Mouse (Mus musculus): ENCODE results near the gene Cys1. TPM values are rescaled to one million over a fixed set of nuclear protein-coding genes. Genes with fewer than 3 reads are reported as not detected.

Cys1 gene
- polyA plus RNA-seq, 1 experiment from 2014 or later: 2.1 TPM

- Histone ChIP-seq H3K4me1 (replicated peaks; ENCODE audit: control insufficient read depth, insufficient read depth, low read length) (no peaks in the 10 kb centered on the region), H3K4me2 (ENCODE audit: low read length) (no peak overlapping the region), H3K27me3 (replicated peaks; ENCODE audit: control insufficient read depth, insufficient read depth, low read length) (no peaks in the 10 kb centered on the region), H3K9ac (ENCODE audit: low read length) (no peak overlapping the region), H3K27ac (ENCODE audit: low read depth) (no peak overlapping the region), H3K4me3 (ENCODE audit: low read depth, low read length) (no peak overlapping the region), H3K9me3 (ENCODE audit: control insufficient read depth, low read length) (no peaks in the 10 kb centered on the region), H3K36me3 (ENCODE audit: control insufficient read depth, insufficient read depth, low read length) (no peaks in the 10 kb centered on the region)
- no peak for ATAC-seq (replicated peaks; ENCODE audit: low FRiP score, low TSS enrichment, low read depth)
- DNase-seq (ENCODE audit: low spot score): no peak
- WGBS: 89% methylated on average over 5 of the region's 5 CpGs
Observed at GRCm38 (mm10) chr12:24626401-24626800, 55.2 kb downstream of the Cys1 start.

GRCm38 (mm10) chr12:24623486-24624251 is 57.9 kb downstream of the Cys1 start:
- 72% methylated on average over 12 of the region's 12 CpGs for WGBS
- no peak overlapping the region for H3K27ac ChIP-seq (ENCODE audit: low read depth)
- no peaks in the 10 kb centered on the region for H3K9me3 ChIP-seq (ENCODE audit: control insufficient read depth, low read length)
- no peaks in the 10 kb centered on the region for H3K4me1 ChIP-seq (replicated peaks; ENCODE audit: control insufficient read depth, insufficient read depth, low read length)
- ATAC-seq (replicated peaks; ENCODE audit: low FRiP score, low TSS enrichment, low read depth) (no peak), DNase-seq (ENCODE audit: low spot score) (no peak)
- no peak overlapping the region for H3K4me3 ChIP-seq (ENCODE audit: low read depth, low read length)
- no peak overlapping the region for H3K9ac ChIP-seq (ENCODE audit: low read length)
- H3K27me3 ChIP-seq (replicated peaks; ENCODE audit: control insufficient read depth, insufficient read depth, low read length): no peaks in the 10 kb centered on the region
- no peak overlapping the region for H3K4me2 ChIP-seq (ENCODE audit: low read length)
- no peaks in the 10 kb centered on the region for H3K36me3 ChIP-seq (ENCODE audit: control insufficient read depth, insufficient read depth, low read length)

GRCm38 (mm10) chr12:24619436-24619835 is 62.2 kb downstream of the Cys1 start:
- ATAC-seq (replicated peaks; ENCODE audit: low FRiP score, low TSS enrichment, low read depth): no peak
- no peak for DNase-seq (ENCODE audit: low spot score)
- Histone ChIP-seq H3K4me2 (ENCODE audit: low read length) (no peak overlapping the region), H3K9me3 (ENCODE audit: control insufficient read depth, low read length) (no peaks in the 10 kb centered on the region), H3K27ac (ENCODE audit: low read depth) (no peak overlapping the region), H3K4me1 (replicated peaks; ENCODE audit: control insufficient read depth, insufficient read depth, low read length) (no peaks in the 10 kb centered on the region), H3K36me3 (ENCODE audit: control insufficient read depth, insufficient read depth, low read length) (no peaks in the 10 kb centered on the region), H3K4me3 (ENCODE audit: low read depth, low read length) (no peak overlapping the region), H3K27me3 (replicated peaks; ENCODE audit: control insufficient read depth, insufficient read depth, low read length) (no peaks in the 10 kb centered on the region), H3K9ac (ENCODE audit: low read length) (no peak overlapping the region)
- WGBS: 67% methylated on average over 4 of the region's 4 CpGs

Other genes starting within 250 kb of the Cys1 start
- gene Taf1b, start 183.5 kb downstream of the Cys1 start, polyA plus RNA-seq (2014; fragmentation: Nextera tagmentation; extraction: Ambion mirVana): 22.9 and 23.9 TPM in 2 replicates
- 0.87 and 1.2 TPM in 2 replicates for gene Grhl1, start 109.5 kb downstream of the Cys1 start, polyA plus RNA-seq (2014; fragmentation: Nextera tagmentation; extraction: Ambion mirVana)
- gene Klf11, start 30.5 kb downstream of the Cys1 start, polyA plus RNA-seq (2014; fragmentation: Nextera tagmentation; extraction: Ambion mirVana): 12.5 and 15.2 TPM in 2 replicates
- 160 and 162 TPM in 2 replicates for gene Rrm2, start 26.4 kb upstream of the Cys1 start, polyA plus RNA-seq (2014; fragmentation: Nextera tagmentation; extraction: Ambion mirVana)
- 31.6 and 37.7 TPM in 2 replicates for gene Mboat2, start 149.1 kb upstream of the Cys1 start, polyA plus RNA-seq (2014; fragmentation: Nextera tagmentation; extraction: Ambion mirVana)

All from intestine, embryonic 14.5 days (tissue).